Mouse (Mus musculus) olfactory bulb, adult 2 months (tissue): ENCODE measurements around the gene Gm10271.

Source experiments
- CTCF ChIP-seq: fragments of 200-500 bp; IDR thresholded peaks from 2 replicates; pipeline ENCODE4 v1.5.1; 2012; ENCODE audit warnings: low read depth, mild to moderate bottlenecking, low read length, moderate library complexity; ENCODE audit not compliant: insufficient read depth
- POLR2A ChIP-seq: fragments of 200-500 bp; IDR thresholded peaks from 2 replicates; pipeline ENCODE4 v1.6.1; 2012; ENCODE audit warnings: mild to moderate bottlenecking, low read depth, low read length, moderate library complexity; ENCODE audit not compliant: insufficient read depth

GRCm38 (mm10) chr10:116921416-116921815 is 51.0 kb downstream of the Gm10271 start:
- no peak for TF ChIP-seq POLR2A
- TF ChIP-seq CTCF = no peak
